Mouse (Mus musculus): ENCODE data around the gene Lypd5. TPM values are rescaled to one million over a fixed set of nuclear protein-coding genes. Genes with fewer than 3 reads are reported as not detected.

The Lypd5 gene
- total and polyA plus RNA-seq, 3 experiments, result not detected

- DNase-seq (ENCODE audit: extremely low read depth), result no peak
- in situ Hi-C loops (cut with MboI; ENCODE audit: low pct_ligation_motif_present, low pct_unique_long_range_greater_than_20kb, low sequenced_read_pairs) (loop anchor here (25.0 kb wide), 1 partner anchor 414 kb away; the partner anchor contains the start of genes Vmn1r180 and Vmn1r181), dilution Hi-C loops (cut with MboI; ENCODE audit: extremely low pct_ligation_motif_present, extremely low pct_unique_long_range_greater_than_20kb, low sequenced_read_pairs) (no loop called here)
- Histone ChIP-seq H3K4me2 (ENCODE audit: insufficient read depth, low read depth, poor library complexity, severe bottlenecking) (no peak overlapping the region), H3K36me3 (replicated peaks in 1 of 2; ENCODE audit: control insufficient read depth in 1 of 2, insufficient read depth in 1 of 2, low read length in 1 of 2) (peaks cover 0 to 15% of the 10 kb centered on the region in 2 experiments), H3K4me3 (replicated peaks in 1 of 3; ENCODE audit: low read depth in 2 of 3, low read length in 2 of 3, poor library complexity in 1 of 3) (no peak overlapping the region), H3K79me2 (replicated peaks; ENCODE audit: control insufficient read depth, extremely low read depth, insufficient read depth, poor library complexity, severe bottlenecking) (no peaks in the 10 kb centered on the region), H3K4me1 (ENCODE audit: control insufficient read depth in 1 of 2, insufficient read depth in 2 of 2) (peaks cover 41 to 74% of the 10 kb centered on the region in 2 experiments), H3K9me3 (replicated peaks; ENCODE audit: low read length) (no peaks in the 10 kb centered on the region), H3K27ac (ENCODE audit: insufficient read depth, low read depth) (no peak overlapping the region), H3K9ac (ENCODE audit: insufficient read depth, low read depth) (no peak overlapping the region), H3K27me3 (replicated peaks) (no peaks in the 10 kb centered on the region)
- TF ChIP-seq ZKSCAN1 (IDR thresholded peaks at IDR 0.05; ENCODE audit: borderline replicate concordance, low read depth, low read length) (no peak), SMC3 (IDR thresholded peaks at IDR 0.05; ENCODE audit: low read depth, low read length) (no peak), ZNF384 (IDR thresholded peaks at IDR 0.05; ENCODE audit: low read depth, low read length) (no peak), ELF1 (IDR thresholded peaks at IDR 0.05; ENCODE audit: low read depth, low read length) (no peak)
Measured at GRCm38 (mm10) chr7:24376456-24376855, 27.5 kb downstream of the Lypd5 start.

- Histone ChIP-seq H3K9ac (ENCODE audit: insufficient read depth, low read depth) (no peak overlapping the region), H3K79me2 (replicated peaks; ENCODE audit: control insufficient read depth, extremely low read depth, insufficient read depth, poor library complexity, severe bottlenecking) (no peaks in the 10 kb centered on the region), H3K4me2 (ENCODE audit: insufficient read depth, low read depth, poor library complexity, severe bottlenecking) (no peak overlapping the region), H3K4me1 (ENCODE audit: control insufficient read depth in 1 of 2, insufficient read depth in 2 of 2) (peaks cover 37 to 71% of the 10 kb centered on the region in 2 experiments), H3K4me3 (replicated peaks in 1 of 3; ENCODE audit: low read depth in 2 of 3, low read length in 2 of 3, poor library complexity in 1 of 3) (no peak overlapping the region), H3K27me3 (replicated peaks) (no peaks in the 10 kb centered on the region), H3K27ac (ENCODE audit: insufficient read depth, low read depth) (no peak overlapping the region), H3K36me3 (replicated peaks in 1 of 2; ENCODE audit: control insufficient read depth in 1 of 2, insufficient read depth in 1 of 2, low read length in 1 of 2) (peaks cover 0 to 22% of the 10 kb centered on the region in 2 experiments), H3K9me3 (replicated peaks; ENCODE audit: low read length) (no peaks in the 10 kb centered on the region)
- TF ChIP-seq E2F4 (IDR thresholded peaks at IDR 0.05; ENCODE audit: insufficient replicate concordance, low read depth, low read length) (no peak), JUND (conservative IDR thresholded peaks at IDR 0.05; ENCODE audit: low read depth, low read length) (no peak)
- in situ Hi-C loops (cut with MboI; ENCODE audit: low pct_ligation_motif_present, low pct_unique_long_range_greater_than_20kb, low sequenced_read_pairs) (loop anchor here (25.0 kb wide), 1 partner anchor 415 kb away; the partner anchor contains the start of genes Vmn1r180 and Vmn1r181), dilution Hi-C loops (cut with MboI; ENCODE audit: extremely low pct_ligation_motif_present, extremely low pct_unique_long_range_greater_than_20kb, low sequenced_read_pairs) (no loop called here)
- no peak for DNase-seq (ENCODE audit: extremely low read depth)
Measured at GRCm38 (mm10) chr7:24377091-24377865, 28.3 kb downstream of the Lypd5 start.

- H3K36me3 ChIP-seq (replicated peaks in 1 of 2; ENCODE audit: control insufficient read depth in 1 of 2, insufficient read depth in 1 of 2, low read length in 1 of 2), result peaks cover 0 to 24% of the 10 kb centered on the region in 2 experiments
Measured at GRCm38 (mm10) chr7:24378049-24378701, 29.2 kb downstream of the Lypd5 start.

More at GRCm38 (mm10) chr7:24378049-24378701, 29.2 kb downstream of the Lypd5 start:
- H3K27me3 ChIP-seq (replicated peaks), result no peaks in the 10 kb centered on the region
- H3K4me3 ChIP-seq (replicated peaks in 1 of 3; ENCODE audit: low read depth in 2 of 3, low read length in 2 of 3, poor library complexity in 1 of 3), result no peak overlapping the region
- TF ChIP-seq IRF4 (IDR thresholded peaks at IDR 0.05; ENCODE audit: low read depth, low read length) (no peak), TCF12 (IDR thresholded peaks at IDR 0.05; ENCODE audit: low read depth, low read length) (0 out of 2 replicates have a peak, but pooled peaks have one; percentile 12), ZC3H11A (IDR thresholded peaks at IDR 0.05; ENCODE audit: low read depth, low read length) (no peak)
- H3K4me1 ChIP-seq (ENCODE audit: control insufficient read depth in 1 of 2, insufficient read depth in 2 of 2), result peaks cover 32 to 70% of the 10 kb centered on the region in 2 experiments
- dilution Hi-C loops (cut with MboI; ENCODE audit: extremely low pct_ligation_motif_present, extremely low pct_unique_long_range_greater_than_20kb, low sequenced_read_pairs), result no loop called here
- no peak overlapping the region for H3K9ac ChIP-seq (ENCODE audit: insufficient read depth, low read depth)
- no peak overlapping the region for H3K27ac ChIP-seq (ENCODE audit: insufficient read depth, low read depth)
- in situ Hi-C loops (cut with MboI; ENCODE audit: low pct_ligation_motif_present, low pct_unique_long_range_greater_than_20kb, low sequenced_read_pairs), result loop anchor here (25.0 kb wide), 1 partner anchor 416 kb away; the partner anchor contains the start of genes Vmn1r180 and Vmn1r181
- no peaks in the 10 kb centered on the region for H3K9me3 ChIP-seq (replicated peaks; ENCODE audit: low read length)
- H3K4me2 ChIP-seq (ENCODE audit: insufficient read depth, low read depth, poor library complexity, severe bottlenecking), result no peak overlapping the region
- no peak for DNase-seq (ENCODE audit: extremely low read depth)
- H3K79me2 ChIP-seq (replicated peaks; ENCODE audit: control insufficient read depth, extremely low read depth, insufficient read depth, poor library complexity, severe bottlenecking), result no peaks in the 10 kb centered on the region
